Mouse (Mus musculus) E14TG2a.4 (cell line): Measurements from ENCODE around the gene Tspyl4.

Experiments used
- CTCF ChIP-seq: conservative IDR thresholded peaks from 2 replicates; pipeline ENCODE4 v1.5.1; 2014; ENCODE audit warnings: low read length
- NANOG ChIP-seq: IDR thresholded peaks from 2 replicates; pipeline ENCODE4 v1.6.1; 2014; ENCODE audit warnings: borderline replicate concordance, low read length, mixed read lengths

DNA sequence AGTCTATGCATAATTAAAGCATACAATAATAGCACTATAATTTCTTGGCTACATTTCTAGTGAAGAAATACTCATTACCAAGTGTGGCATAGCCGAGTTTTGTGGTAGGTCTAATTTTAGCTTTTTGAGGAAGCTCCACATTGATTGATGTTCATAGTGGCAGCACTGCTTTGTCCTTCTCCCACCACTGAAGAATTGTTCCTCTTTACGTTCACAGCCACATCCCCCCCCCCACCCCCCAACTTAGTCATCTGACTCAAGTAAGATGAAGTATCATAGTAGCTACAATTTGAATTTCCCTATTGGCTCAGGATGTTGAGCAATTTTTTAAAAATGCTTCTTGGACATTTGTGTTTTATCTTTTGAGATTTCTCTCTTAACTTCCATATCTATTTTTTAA is 47.6 kb upstream of the Tspyl4 start:
- TF ChIP-seq CTCF (no peak), NANOG (no peak)
